Mouse (Mus musculus) ES-E14 (cell line): ENCODE measurements around the gene Fam155a.

Experiments used
- MAFK ChIP-seq: IDR thresholded peaks from 2 replicates; pipeline ENCODE4 v1.6.1; 2014; ENCODE audit warnings: mild to moderate bottlenecking, low read depth, low read length, inconsistent platforms; ENCODE audit not compliant: insufficient read depth
- ZC3H11A ChIP-seq: IDR thresholded peaks from 2 replicates; pipeline ENCODE4 v1.6.1; 2012; ENCODE audit warnings: low read depth, mild to moderate bottlenecking, inconsistent platforms, low read length, borderline replicate concordance

DNA sequence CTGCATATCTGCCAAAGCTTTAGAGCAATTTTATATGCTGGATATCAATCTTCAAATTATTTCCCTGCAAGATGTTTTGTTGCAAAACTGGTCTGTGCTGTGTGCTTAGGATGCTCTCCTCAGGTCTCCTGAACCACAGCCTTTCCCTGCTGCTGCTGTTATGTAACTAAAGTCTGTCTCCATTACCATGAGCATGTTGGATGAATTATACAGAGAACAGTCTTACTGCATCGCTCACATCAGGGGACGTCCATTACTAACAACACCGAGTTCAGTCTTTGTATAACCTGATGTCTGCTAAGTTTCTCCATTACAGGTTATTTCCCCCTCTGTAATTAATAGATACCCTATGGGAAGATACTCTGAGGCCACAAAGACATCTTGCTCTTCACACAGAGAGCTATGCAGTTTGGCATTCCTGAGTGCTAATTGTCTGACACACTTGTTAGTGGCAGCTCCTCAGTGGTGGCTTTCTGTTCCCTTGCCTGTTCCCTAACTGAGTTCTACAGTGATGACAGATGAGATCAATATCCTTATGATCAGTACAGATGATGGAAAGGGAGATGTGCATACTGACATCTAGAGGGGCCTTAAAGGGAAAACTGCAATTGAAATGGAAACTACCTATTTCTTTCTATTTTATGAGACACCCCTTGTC, 372.2 kb downstream of the Fam155a start:
- no peak for TF ChIP-seq MAFK
- TF ChIP-seq ZC3H11A, result no peak
